Mouse (Mus musculus): ENCODE results near the gene Wdr38.

Wdr38 gene

DNA sequence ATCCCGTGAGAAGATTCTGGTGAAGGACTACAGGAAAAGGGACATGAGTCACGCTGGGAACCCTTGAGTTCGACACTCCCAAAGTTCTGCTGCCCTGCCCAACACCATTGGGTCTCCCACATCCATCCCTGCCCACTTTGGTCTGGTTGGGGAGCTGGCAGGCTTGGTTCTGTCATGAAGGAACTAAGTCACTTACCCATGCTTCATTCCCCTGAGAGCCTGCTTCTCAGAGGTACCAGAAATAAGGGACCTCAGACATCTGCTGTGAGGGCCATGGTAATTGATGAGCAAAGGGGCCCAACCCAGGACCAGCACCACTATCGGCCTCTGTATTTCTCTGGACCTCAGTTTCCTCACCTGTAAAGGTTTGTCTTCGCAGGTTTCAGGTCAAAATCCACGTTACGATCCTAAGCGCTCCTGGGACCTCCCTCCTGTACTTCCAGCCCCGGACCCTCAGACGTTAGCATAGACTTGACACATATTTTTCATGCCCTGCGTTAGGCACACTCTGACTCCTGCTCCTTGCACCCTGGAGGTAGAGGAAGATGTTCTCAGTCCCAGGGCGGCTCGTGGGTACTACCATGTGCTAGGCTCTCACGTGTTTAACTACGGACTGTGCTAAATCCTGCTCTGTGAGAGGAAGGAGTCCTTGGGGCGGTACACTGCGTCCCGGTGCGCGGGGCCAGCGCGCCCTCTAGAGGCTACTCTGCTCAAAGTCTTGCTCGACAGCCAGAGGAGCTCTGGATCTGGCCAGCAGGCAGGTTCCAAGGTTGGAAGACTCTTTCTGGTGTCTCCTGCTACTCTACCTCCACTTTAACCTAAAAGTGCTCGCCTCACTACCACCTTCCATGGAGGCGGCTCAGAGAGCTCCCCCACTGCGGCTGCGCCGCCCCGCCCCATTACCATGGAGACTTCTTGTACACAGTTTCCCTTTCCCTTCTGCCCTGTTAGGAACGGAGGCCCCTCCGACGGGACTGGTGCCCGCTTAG, at the start of gene Wdr38:
Gene Wdr38 (plus strand): TSS at position 91 of the 989 bp plus-strand sequence.
- peak; percentile 86 for DNase-seq (ENCODE audit: low spot score)

DNA sequence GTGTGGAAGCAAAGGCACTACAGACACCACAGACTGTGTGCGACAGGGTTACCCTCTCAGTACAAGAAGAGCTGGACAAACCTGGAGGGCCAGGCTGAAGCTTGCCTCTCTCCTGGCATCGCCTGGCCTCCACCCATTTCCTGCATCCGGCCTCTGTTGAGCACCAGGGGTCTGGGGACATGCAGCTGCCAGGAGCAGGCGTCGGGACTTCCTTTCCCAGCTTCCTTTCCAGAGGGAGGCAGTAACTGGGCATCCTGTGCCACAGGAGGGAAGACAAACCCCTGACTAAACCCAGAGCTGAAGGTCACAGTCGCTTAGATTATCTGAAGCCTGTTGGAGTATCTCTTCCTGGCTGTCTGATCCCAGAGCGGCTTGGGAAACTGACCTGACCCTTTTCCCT, 49.7 kb upstream of the Wdr38 start:
- no peak for DNase-seq (ENCODE audit: low spot score)

DNA sequence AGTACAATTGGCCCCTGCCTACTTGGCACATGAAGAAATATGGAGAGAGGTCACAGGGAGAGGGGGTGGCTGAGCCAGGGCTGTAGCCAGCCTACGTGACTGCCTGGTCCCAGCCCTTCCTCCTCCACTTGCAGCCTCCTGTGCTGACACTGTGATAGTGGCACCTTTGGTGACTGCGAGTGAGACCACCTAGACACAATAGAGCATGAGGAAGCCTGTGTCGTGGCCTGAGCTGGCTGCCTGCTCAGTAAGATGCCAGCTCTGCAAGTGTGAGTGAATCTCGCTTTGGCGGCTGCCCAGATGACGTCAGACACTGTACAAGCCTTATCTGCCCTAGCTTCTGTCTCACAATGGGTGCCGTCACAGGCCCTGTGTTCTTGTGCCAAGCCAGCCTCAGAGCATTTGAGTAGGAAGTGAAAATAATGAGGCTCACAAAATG, 47.0 kb upstream of the Wdr38 start:
- DNase-seq (ENCODE audit: low spot score): peak; percentile 75

DNA sequence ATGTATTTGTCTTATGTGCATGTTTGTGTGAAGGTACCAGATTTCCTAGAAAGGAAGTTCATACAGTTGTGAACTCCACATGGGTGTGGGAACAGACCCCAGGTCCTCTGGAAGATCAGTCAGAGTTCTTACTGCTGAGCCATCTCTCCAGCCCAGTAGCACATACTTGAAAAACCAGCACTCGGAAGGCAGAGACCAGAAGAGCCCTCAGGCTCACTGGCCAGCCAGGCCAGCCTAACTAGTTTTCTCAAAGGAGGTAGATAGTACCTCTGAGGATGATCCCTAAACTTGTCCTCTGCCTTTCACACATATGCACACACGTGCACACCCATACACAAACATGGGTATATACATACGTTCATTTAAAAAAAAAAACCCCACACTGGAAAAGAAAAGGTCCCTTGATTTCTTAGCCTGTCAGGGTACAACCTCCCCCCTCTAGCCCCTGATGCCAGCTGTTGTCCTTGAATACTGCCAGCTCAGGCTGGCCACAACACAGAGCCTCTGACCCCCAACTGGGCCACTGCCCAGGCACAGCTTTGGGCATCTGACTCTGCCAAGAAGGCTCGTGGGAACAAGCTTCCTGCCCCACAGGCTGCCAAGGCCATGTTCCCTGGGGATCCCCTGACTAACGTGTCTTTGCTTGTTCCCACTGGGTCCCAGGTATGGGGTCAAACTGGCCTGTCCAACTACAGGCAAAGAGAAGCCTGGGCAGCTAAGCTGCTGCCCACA, 44.0 kb upstream of the Wdr38 start:
- DNase-seq (ENCODE audit: low spot score): peak; percentile 45

GRCm38 (mm10) chr2:38956062-38956461, 41.2 kb upstream of the Wdr38 start:
- DNase-seq (ENCODE audit: low spot score): no peak

- no peak for DNase-seq (ENCODE audit: low spot score)
Measured at GRCm38 (mm10) chr2:38957671-38958223, 39.5 kb upstream of the Wdr38 start.

GRCm38 (mm10) chr2:38964198-38964597, 33.1 kb upstream of the Wdr38 start:
- no peak for DNase-seq (ENCODE audit: low spot score)

GRCm38 (mm10) chr2:38969650-38970049, 27.6 kb upstream of the Wdr38 start:
- no peak for DNase-seq (ENCODE audit: low spot score)

DNA sequence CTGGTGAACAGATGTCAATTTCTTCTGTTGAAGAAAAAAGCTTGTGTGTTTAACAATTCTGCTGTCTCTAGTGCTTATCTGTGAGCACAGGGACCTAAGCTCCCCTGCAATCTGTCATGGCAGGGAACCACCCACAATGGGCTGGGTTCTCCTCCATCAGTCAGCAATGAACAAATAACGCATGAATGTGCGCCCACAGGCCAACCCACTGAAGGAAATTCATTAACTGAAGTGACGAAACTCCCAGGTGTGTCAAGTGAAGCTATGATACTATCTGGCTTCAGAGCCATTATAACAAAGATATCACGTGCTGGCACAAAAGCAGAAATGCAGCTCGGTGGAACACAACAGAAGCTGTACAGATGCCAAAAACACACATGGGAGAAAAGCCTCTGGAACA, 27.2 kb upstream of the Wdr38 start:
- DNase-seq (ENCODE audit: low spot score): no peak

GRCm38 (mm10) chr2:38973223-38973622, 24.1 kb upstream of the Wdr38 start:
- no peak for DNase-seq (ENCODE audit: low spot score)

GRCm38 (mm10) chr2:38973701-38974100, 23.6 kb upstream of the Wdr38 start:
- no peak for DNase-seq (ENCODE audit: low spot score)

GRCm38 (mm10) chr2:38974171-38974570, 23.1 kb upstream of the Wdr38 start:
- DNase-seq (ENCODE audit: low spot score): no peak

- DNase-seq (ENCODE audit: low spot score): no peak
Measured at GRCm38 (mm10) chr2:38975181-38975580, 22.1 kb upstream of the Wdr38 start.

DNA sequence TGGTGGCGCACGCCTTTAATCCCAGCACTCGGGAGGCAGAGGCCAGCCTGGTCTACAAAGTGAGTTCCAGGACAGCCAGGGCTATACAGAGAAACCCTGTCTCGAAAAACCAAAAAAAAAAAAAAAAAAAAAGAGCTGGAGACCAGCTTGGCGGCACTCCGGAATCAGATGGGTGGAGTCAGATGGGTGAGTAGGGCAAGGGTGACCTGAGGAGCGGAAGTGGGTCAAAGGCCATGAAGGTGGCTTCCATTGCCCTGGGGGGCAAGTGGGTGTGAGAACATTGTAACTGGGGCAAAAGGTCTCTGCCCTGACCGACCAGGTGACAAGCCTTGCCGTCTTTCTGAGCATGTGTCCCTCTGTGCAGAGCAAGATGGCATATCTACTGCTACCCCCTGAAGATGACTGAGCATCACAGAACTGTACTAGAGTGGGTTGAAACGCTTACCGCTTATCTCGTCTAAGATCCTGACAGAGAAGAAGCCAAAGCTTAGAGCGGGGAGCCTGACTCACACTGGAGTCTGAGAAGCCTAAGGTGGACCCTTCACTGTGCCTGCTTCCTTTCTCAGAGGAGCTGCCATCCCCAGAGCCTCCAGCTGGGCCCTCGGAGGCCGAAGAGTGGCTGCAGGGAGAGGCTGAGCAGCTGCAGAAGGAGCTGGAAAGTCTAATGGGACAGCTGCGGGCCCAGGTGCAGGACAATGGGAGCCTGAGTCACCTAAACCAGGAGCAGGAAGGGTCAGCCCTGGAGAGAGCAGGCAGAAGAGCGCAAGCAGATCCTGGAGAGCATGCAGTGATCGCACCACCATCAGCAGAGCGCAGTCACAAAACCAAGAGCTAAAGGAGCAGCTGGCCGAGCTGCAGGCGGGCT, 21.1 kb upstream of the Wdr38 start:
- DNase-seq (ENCODE audit: low spot score): no peak

GRCm38 (mm10) chr2:38977837-38978236, 19.4 kb upstream of the Wdr38 start:
- DNase-seq (ENCODE audit: low spot score): no peak

DNA sequence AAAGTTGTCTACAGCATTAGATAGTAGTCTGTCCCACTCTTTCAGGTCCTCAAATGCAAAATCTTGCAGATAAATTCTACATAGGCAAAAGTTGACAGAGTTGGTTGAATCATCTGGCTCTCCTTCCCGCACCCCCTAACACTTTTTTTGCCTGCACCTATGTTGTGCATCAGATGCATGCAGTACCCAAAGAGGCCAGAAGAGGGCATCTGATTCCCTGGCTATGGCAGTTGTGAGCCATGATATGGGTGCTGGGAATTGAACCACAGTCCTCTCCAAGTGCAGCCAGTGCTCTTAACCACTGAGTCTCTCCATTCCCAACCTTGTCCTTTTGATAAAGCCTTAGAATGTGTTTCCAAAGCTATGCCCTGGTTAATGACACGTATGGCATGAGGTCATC, 13.8 kb upstream of the Wdr38 start:
- peak; percentile 49 for DNase-seq (ENCODE audit: low spot score)

- no peak for DNase-seq (ENCODE audit: low spot score)
Measured at GRCm38 (mm10) chr2:38986580-38986979, 10.7 kb upstream of the Wdr38 start.

- no peak for DNase-seq (ENCODE audit: low spot score)
Measured at GRCm38 (mm10) chr2:38987371-38987770, 9.9 kb upstream of the Wdr38 start.

GRCm38 (mm10) chr2:38987803-38988510, 9.3 kb upstream of the Wdr38 start:
- no peak for DNase-seq (ENCODE audit: low spot score)

DNA sequence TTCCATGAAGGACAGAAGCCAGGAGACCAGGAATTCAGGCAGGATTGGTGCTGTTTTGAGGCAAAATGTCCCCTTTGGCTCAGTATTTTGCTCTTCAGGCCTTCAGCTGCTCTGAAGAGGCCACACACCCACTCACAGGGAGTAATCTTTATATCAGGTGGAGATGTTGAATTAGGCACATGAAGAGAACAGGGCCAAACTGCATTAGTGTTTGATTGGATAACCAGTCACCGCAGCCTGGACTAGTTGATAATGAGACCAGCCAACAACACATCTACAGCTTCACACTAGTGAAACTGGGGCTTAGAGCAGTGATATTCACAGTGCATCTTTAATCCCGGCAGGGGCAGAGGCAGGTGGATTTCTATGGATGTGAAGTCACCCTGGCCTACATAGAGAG, 8.3 kb upstream of the Wdr38 start:
- DNase-seq (ENCODE audit: low spot score): no peak

- DNase-seq (ENCODE audit: low spot score): no peak
Measured at GRCm38 (mm10) chr2:38992004-38992403, 5.3 kb upstream of the Wdr38 start.
